Mouse (Mus musculus) cerebellum, adult 9-11 months (tissue): Measurements from ENCODE around the gene Ugt1a1.
A peak's percentile ranks its signal among the peaks of the same experiment; 100 is the strongest.

Experiments used
- DNase-seq: peaks from one replicate; pipeline ENCODE4 v3.0.0; 2022

The Ugt1a1 gene

DNA sequence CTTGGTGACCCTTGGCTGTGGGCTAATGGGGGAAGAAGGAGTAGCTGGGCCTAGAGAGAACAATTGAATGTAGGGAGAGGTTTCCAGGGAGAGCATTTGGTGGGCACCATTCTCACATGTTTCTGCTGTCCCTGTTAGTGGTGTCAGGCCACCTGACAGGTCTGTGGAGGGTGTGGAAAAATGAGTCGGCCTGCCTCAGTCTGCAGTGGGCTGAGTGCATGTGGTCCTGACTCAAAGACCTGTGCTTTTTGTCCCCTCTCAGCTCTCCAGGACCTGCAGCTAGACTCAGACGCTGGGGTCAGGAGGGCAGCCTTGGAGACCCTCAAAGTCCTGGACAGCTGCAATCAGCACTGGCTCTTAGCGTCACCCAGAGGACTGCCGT is 47.9 kb downstream of the Ugt1a1 start:
- DNase-seq: no peak

DNA sequence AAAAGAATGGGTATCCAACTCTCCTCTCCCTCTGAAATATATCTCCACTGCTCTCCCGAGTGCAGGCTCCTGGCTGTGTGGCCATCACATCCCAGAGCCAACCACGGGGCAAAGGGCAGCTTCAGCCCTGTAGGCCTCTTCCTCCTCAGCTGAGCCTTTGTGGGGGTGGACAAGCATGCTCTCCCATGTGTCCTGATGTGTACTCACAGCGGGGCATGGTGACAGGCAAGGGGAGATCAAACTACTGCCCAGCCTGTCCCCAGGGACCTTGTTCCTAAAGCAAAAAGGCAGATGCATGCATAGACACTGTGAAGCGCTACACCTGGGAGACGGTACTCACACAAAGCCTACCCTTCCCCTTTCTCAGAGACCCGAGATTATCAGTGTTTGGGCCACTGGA is 48.4 kb downstream of the Ugt1a1 start:
- DNase-seq: peak; percentile 56

DNA sequence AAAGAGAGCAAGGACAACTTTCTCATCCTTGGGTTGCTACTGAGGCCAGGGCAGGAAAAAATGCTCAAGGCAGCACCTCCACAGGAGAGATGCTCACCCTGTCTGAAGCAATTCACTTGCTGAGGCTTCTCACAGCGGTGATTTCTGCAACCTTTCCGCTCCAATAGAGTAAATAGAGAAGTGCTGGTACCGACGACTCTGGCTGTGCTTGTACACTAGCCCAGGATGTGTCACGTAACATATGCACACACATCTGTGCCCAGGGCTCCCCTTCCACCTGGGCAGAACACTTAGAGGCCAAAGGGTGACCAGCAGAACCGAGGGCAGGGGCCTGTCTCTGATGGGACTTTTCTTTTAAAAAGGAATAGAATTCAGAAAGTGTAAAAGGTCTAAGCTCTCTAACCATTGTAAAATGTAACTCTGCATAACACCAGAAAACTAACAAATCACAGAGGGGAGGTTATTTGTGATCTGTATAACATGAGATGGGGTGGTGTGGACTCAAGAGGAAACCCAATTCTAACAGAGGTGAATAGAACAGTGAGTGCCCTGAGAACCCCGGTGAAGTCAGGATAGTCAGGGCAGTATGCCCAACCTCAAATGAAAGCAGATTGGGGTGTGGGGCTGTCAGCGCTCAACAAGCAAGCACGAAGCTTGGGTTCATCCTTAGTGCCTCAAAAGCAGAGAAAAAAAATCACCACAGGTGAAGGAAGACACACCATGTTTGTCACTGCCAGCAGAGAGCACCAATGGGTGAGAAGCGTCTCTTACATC is 49.0 kb downstream of the Ugt1a1 start:
- DNase-seq: no peak

DNA sequence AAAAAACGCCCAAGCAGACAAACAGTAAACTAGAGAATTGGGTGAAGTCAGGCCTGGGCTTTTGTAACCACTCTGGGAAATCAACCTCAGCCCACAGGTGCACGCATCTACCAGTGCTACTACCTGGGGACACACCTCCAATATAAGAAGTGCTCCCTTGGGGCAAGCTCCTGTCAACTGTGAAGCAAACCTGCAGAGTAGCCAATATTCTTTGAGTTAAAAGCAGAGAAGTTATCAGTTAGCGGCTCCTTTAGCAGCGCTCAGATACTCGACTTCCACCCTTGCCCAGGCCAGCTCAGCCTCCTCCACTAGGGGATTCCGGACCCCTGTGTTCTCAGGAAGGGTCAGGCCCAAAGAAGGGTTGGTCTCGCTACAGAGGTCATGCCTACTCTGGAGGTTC is 49.9 kb downstream of the Ugt1a1 start:
- no peak for DNase-seq

DNA sequence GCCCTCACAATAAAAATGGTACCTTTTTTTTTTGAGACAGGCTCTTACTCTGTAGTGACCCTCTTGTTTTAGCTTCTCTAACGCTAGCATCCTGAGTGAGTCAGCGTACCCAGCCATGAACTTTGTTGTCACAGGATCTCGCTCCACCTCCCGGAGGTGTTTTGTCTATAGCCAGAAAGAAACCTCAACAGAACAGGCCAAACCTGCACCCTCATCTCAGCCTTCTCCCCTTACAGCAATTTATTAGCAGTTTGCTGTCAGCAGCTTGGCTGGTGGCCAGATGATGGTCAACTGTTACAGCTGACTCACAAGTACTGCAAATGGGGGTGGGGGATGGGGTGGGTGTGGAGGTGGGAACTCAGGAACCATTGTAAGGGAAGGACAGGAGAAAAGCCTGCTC is 50.5 kb downstream of the Ugt1a1 start:
- DNase-seq: no peak

DNA sequence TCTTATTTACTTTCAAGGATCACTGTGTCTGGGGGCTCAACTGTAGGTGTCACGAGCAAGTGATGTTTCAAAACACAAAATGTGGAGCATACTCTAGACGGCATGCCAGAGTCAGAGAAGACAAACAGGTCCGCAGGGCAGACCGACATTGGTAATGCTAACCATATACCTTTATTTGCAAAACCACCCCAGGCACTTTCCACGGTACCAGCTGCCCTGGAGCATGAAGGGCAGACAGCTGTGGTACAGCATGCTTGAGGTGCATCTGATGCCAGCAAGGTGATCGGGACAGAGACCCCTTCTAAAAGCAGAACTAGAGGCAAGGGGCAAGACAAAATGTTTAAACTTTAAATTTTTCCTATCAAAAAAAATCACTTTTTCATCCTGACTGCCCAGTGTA is 51.2 kb downstream of the Ugt1a1 start:
- no peak for DNase-seq

DNA sequence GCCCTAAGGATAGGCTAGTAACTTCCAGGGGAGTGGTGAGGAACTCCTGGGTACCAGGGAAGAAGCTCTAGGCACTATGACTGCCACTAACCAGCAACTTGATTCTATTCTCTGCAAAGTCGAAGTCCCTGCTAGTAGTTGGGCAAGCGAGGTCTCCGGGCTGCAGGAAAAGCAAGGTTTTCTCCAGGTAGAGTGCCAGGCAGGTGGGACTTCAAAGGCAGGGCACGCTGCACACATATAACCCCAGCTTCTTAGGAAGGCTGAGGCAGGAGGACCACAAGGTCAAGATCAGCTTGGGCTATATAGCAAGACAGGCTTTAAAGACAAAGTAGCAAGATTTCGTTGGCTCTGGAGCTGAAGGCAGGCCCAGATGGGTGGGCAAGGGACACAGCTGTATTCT is 52.0 kb downstream of the Ugt1a1 start:
- DNase-seq: no peak

DNA sequence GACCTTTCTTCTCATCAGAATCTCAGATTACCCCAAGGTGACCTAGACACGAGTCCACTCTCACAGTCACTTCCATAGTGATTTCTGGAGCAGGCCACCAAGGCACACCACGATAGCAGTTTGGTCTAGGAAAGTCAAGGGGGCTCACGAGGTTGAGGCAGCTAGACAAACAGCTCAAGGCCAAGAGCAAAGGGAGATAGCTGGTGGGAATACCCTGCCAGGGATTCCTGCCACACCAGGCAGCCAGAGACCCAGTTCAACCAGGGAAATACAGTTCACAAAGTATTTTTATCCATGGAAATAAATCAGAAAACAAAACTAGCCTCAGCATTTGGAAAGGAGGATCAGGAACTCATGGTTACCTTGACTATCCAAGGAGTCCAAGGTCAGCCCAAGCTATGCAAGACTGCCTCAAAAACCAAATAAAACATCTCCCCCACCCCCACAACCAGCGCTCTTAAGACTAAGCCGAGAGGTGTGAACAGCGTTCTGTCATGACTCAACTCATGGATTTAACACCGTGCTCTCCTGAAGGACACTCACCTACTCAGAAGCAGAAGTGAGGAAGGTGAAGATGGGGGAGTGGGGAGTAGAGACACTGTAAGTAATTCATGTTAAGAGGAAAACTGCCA is 52.6 kb downstream of the Ugt1a1 start:
- DNase-seq: no peak

DNA sequence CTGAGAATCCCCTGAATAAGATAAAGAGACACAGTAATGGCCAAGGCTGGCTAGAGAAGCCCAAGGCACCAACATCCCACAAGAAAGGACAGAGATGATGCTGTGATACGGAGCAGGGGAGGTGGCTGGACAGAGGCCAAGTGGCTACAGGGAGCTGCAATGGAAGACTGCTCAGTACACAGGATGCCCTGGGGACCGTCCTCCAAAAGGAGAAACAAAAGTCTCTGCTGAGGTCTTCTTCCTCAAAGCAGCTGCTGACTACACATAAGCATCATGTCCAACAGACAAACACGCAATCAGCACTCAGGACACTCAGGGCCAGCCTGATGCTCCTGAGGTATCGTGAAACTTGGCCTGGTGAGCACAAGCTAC is 53.1 kb downstream of the Ugt1a1 start:
- DNase-seq: no peak

DNA sequence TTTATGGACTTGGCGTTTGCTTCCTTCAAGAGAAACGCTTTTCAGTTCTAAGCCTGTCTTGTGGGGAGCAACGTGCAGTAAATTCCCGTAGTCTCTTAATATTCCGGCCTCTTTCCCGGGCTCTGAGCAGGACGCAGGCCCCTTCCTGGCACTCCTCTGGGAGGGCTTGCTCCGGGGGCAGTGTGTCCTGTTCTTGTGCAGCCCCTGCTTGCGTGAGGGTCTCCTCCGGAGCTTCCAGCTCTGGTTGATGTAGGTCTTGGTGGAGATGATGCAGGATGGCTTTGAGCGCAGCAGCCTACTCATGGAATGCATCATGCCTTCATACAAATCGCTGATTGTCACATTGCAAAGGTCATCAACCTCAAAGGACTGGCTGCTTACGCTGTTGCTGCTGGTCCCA is 54.4 kb downstream of the Ugt1a1 start:
- DNase-seq: no peak

DNA sequence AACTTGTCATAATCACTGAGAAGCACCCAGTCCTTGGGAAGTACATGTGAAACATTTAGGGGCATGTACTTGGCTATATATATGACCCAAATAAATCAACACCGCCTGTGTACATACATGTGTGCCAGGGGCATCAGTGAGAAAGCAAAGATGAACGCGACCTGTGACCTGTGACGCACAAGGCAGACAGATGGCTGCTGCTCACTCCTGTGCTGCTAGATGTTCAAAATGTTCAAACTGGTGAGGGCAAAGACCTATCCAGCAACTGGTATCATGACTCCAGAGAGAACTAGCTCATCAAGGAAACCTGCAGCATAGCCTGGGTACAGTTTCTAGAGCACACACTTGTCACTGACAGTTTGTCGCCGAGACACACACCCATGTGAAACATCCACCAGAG is 55.7 kb downstream of the Ugt1a1 start:
- DNase-seq: no peak

DNA sequence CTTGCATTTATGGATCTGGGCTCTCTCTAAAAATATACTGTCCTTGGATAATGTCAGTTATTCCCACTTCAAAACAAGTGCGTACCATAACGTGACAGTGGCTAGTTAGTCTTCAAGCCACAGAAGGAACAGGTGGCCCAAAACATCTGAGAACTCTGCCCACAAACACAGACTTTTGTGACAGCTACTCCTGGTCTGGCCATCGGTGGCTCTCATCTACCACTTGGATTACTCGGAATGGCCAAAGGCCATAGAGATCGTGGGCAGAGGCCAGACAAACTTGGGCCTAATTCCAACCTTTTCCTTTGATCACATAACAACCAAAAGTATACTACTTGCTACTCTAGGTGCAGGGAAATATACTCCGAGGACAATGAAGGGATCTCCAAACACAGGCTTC is 56.3 kb downstream of the Ugt1a1 start:
- DNase-seq: no peak
